Mouse (Mus musculus) limb, embryonic 12.5 days (tissue): ENCODE results near the gene Cdk2. TPM values are rescaled to one million over a fixed set of nuclear protein-coding genes. Genes with fewer than 3 reads are reported as not detected.

Experiments
- ATAC-seq: fragments of 200-750 bp; cut with Nextera tagmentation; 2 replicates; pipeline ENCODE4 v1.8.0; 2017; ENCODE audit warnings: low read depth, moderate TSS enrichment; ENCODE audit not compliant: insufficient number of reproducible peaks, insufficient read depth, low FRiP score, low TSS enrichment
- H3K27ac ChIP-seq: fragments of 300-500 bp; sonication (generic); 2 replicates; pipeline ENCODE4 v1.5.1; 2016; ENCODE audit warnings: mild to moderate bottlenecking, moderate library complexity
- H3K27me3 ChIP-seq: fragments of 300-500 bp; sonication (generic); 2 replicates; pipeline ENCODE4 v1.6.1; 2016; ENCODE audit warnings: mild to moderate bottlenecking, moderate library complexity
- H3K36me3 ChIP-seq: fragments of 300-500 bp; sonication (generic); 2 replicates; pipeline ENCODE4 v1.6.1; 2016; ENCODE audit warnings: mild to moderate bottlenecking, moderate library complexity
- H3K4me1 ChIP-seq: fragments of 300-500 bp; sonication (generic); replicated peaks from 2 replicates; pipeline ENCODE4 v1.6.1; 2016
- H3K4me2 ChIP-seq: fragments of 300-500 bp; sonication (generic); 2 replicates; pipeline ENCODE4 v1.6.1; 2016; ENCODE audit warnings: mild to moderate bottlenecking, moderate library complexity
- H3K4me3 ChIP-seq: fragments of 300-500 bp; sonication (generic); replicated peaks from 2 replicates; pipeline ENCODE4 v1.5.1; 2016; ENCODE audit warnings: mild to moderate bottlenecking
- H3K9ac ChIP-seq: fragments of 300-500 bp; sonication (generic); replicated peaks from 2 replicates; pipeline ENCODE4 v1.6.1; 2016; ENCODE audit warnings: mild to moderate bottlenecking, moderate library complexity
- H3K9me3 ChIP-seq: fragments of 300-500 bp; sonication (generic); 2 replicates; pipeline ENCODE4 v1.6.1; 2016; ENCODE audit warnings: mild to moderate bottlenecking, moderate library complexity
- WGBS: fragments of 180-500 bp; shearing (Covaris S2); methylation state at CpG from one replicate; pipeline ENCODE4 v1.1.7; 2016; 5-methylcytosine and 5-hydroxymethylcytosine counted together
- polyA plus RNA-seq: library from polyadenylated mRNA; unstranded; fragments of >200 nt; fragmentation: Nextera tagmentation; extraction: Ambion mirVana; gene quantifications from 2 replicates; pipeline ENCODE4 v1.2.1, GENCODE M21; 2016

The Cdk2 gene
- polyA plus RNA-seq, 1 experiment from 2014 or later = 161 TPM

GRCm38 (mm10) chr10:128702328-128703007 is 2.4 kb downstream of the Cdk2 start:
- Histone ChIP-seq H3K27me3 (no peaks in the 10 kb centered on the region), H3K9me3 (no peaks in the 10 kb centered on the region), H3K4me2 (no peak overlapping the region), H3K9ac (no peak overlapping the region), H3K4me3 (no peak overlapping the region), H3K36me3 (peaks cover 57% of the 10 kb centered on the region), H3K27ac (no peak overlapping the region), H3K4me1 (peaks cover 22% of the 10 kb centered on the region)
- 88% methylated on average over 6 of the region's 6 CpGs for WGBS
- ATAC-seq = no peak

DNA sequence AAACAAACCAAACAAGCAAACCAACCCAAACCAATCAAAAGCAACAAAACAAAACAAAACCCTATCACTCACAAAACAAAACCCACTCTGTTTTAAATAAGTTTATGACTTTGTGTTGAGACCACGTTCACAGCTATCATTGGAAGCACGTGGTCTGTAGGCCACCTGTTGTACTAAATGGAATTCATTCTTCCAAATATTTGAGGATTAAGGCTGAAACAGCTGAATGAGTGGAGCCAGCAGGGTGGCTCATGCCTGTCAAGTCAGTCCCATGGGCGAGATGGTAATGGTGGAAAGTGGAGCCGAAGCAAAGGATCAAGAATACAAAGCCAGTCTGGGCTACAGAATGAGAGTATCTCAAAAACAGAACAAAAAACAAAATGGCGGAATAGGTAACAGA is 4.1 kb downstream of the Cdk2 start:
- H3K4me1 ChIP-seq = peaks cover 22% of the 10 kb centered on the region
- H3K4me2 ChIP-seq = no peak overlapping the region
- H3K27ac ChIP-seq = no peak overlapping the region
- WGBS = 87% methylated on average over 5 of the region's 5 CpGs
- H3K4me3 ChIP-seq = no peak overlapping the region
- peaks cover 57% of the 10 kb centered on the region for H3K36me3 ChIP-seq
- no peak overlapping the region for H3K9ac ChIP-seq
- H3K9me3 ChIP-seq = no peaks in the 10 kb centered on the region
- no peaks in the 10 kb centered on the region for H3K27me3 ChIP-seq
- no peak for ATAC-seq

DNA sequence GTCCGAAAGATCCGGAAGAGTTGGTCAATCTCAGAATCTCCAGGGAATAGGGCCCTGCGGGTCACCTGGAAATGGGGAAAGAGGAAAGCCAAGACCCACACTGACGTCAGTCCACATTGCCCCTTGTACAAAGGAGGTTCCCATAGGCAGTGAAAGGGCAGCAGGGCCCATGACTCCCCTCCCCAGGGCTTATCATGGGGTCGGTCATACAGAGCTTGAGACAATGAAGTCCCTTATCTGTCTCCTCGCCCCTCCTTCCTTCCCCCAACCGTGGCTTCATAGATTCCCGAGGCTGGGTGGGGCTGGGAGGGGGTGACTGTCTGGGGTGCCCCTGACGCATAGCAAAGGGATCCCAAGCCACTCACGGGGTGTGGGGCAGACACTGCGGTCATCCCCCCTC is 5.2 kb downstream of the Cdk2 start:
- H3K4me1 ChIP-seq = peaks cover 20% of the 10 kb centered on the region
- no peaks in the 10 kb centered on the region for H3K27me3 ChIP-seq
- H3K4me2 ChIP-seq = no peak overlapping the region
- no peak overlapping the region for H3K27ac ChIP-seq
- H3K9ac ChIP-seq = no peak overlapping the region
- no peak overlapping the region for H3K4me3 ChIP-seq
- 88% methylated on average over 11 of the region's 11 CpGs for WGBS
- ATAC-seq = no peak
- no peaks in the 10 kb centered on the region for H3K9me3 ChIP-seq
- peaks cover 57% of the 10 kb centered on the region for H3K36me3 ChIP-seq

DNA sequence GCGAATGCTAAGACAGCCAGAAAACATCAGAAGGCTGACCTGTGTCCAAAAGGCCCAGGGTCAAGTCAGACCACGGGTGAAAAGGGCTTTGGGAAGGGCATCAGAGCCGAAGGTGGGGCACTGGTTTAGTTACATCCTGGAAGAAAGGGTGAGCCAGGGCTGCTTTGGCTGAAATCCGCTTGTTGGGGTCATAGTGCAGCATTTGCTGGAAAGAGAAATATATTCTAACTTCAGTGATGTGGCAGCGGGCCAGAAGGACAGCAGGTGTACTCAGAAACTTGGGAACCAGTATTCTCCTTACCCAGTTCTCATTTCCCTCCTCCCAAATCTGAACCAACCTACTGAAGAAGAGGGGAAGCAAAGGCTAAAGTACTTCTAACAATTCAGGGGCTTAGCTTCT is 5.8 kb downstream of the Cdk2 start:
- Histone ChIP-seq H3K4me3 (no peak overlapping the region), H3K27me3 (no peaks in the 10 kb centered on the region), H3K36me3 (peaks cover 57% of the 10 kb centered on the region), H3K9me3 (no peaks in the 10 kb centered on the region), H3K4me1 (peaks cover 22% of the 10 kb centered on the region), H3K27ac (no peak overlapping the region), H3K4me2 (no peak overlapping the region), H3K9ac (no peak overlapping the region)
- ATAC-seq = no peak
- WGBS = 84% methylated on average over 5 of the region's 5 CpGs

- Histone ChIP-seq H3K4me3 (no peak overlapping the region), H3K36me3 (peaks cover 48% of the 10 kb centered on the region), H3K27me3 (no peaks in the 10 kb centered on the region), H3K27ac (peak overlapping the region; percentile 64; the same call in 1 of the 2 replicates), H3K4me1 (peaks cover 8% of the 10 kb centered on the region), H3K9me3 (no peaks in the 10 kb centered on the region), H3K9ac (no peak overlapping the region), H3K4me2 (peak overlapping the region; percentile 56; the same call in 1 of the 2 replicates)
- 92% methylated on average over 6 of the region's 6 CpGs for WGBS
- no peak for ATAC-seq
These were observed 7.6 kb downstream of the Cdk2 start for GRCm38 (mm10) chr10:128697072-128697725.

DNA sequence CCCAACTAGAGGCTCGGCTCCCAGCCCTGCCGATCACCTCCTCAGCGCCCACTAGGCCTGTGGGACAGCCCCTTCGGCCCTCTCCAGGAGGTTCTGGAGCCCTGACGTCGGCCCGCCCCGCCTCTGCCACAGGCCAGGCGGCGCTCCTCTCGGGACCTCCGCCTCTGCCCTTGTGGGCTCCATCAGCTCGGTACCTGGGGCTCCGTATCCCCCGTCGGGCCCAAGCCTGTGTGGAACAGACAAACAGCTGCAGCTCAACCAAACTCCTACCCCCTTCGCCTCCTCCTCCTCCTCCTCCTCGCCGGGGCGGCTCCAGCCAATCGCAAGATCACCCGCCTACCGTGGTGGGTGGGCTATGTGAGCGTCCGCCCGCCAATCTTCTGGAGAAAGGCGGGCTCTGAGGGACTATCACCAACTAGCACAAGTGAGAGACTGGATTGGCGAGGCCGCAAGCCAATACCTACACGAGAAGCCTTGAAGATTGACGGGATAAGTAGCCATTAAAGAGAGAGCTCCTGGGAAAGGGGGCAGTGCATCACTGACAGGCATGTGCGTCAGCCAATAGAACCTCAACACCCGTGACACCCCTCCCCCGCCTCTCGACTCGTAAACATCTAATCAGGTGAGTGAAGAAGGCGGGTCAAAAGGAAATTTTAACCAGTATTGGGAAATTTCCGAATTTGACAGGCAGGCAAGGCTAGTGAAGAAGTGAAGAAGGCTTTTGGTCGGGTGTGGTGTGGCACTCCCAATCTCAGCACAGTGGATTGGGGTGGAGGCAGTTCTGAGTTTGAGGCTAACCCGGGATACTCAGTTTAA is 8.6 kb downstream of the Cdk2 start, which contains the start of gene Rab5b:
Gene Rab5b, minus strand, starts transcription at position 273 of the 816 bp plus-strand sequence.
- Histone ChIP-seq H3K36me3 (peaks cover 38% of the 10 kb centered on the region), H3K27ac (peak within 1 kb of the TSS; percentile 98), H3K9me3 (no peaks in the 10 kb centered on the region), H3K4me2 (peak within 1 kb of the TSS; percentile 64), H3K27me3 (no peaks in the 10 kb centered on the region), H3K4me3 (peak within 1 kb of the TSS; percentile 85), H3K4me1 (peaks cover 8% of the 10 kb centered on the region), H3K9ac (peak within 1 kb of the TSS; percentile 89)
- WGBS = under 1% methylated on average over 40 of the region's 40 CpGs
- ATAC-seq = peak; percentile 99

- WGBS = 1% methylated on average over 22 of the region's 22 CpGs
- Histone ChIP-seq H3K27ac (peak overlapping the region; percentile 98), H3K36me3 (peaks cover 31% of the 10 kb centered on the region), H3K4me1 (peaks cover 8% of the 10 kb centered on the region), H3K4me2 (peak overlapping the region; percentile 64), H3K9ac (peak overlapping the region; percentile 89), H3K27me3 (no peaks in the 10 kb centered on the region), H3K4me3 (peak overlapping the region; percentile 85), H3K9me3 (no peaks in the 10 kb centered on the region)
- no peak; the same call in 1 of the 2 replicates for ATAC-seq
These were observed 9.3 kb downstream of the Cdk2 start for GRCm38 (mm10) chr10:128695411-128695991.

DNA sequence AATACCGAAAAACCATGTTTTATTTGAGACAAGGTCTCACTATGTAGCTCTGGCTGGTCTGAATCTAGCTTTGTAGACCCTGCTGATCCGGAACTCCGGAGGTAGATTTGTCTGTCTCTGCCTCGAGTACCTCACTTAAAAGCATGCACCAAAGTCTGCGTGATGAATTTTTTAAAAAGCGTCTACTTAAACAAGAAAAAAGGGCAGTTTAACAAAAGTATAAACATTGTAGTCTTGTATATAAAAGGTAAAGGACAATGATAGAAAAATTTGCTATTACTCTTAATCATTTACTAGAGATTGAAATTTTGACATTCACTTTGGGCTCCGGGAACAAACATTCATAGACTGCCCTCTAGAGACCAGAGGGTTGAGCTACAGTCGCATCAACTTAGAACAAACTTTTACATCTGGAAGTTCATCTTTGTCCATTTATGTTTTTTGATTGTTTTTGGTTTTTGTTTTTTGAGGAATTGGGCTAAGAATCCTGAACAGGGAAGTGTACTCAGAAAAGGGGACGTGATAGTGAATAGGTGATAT is 30.3 kb downstream of the Cdk2 start:
- H3K36me3 ChIP-seq = peaks cover 27% of the 10 kb centered on the region; the same call in 1 of the 2 replicates
- no peak overlapping the region for H3K27ac ChIP-seq
- WGBS = 2% methylated on average over 9 of the region's 9 CpGs
- H3K27me3 ChIP-seq = 0 out of 2 replicates have a peak, but pooled peaks cover 3% of the 10 kb centered on the region
- peak overlapping the region; percentile 62; the same call in 1 of the 2 replicates for H3K9ac ChIP-seq
- H3K4me1 ChIP-seq = peaks cover 14% of the 10 kb centered on the region; the same call in 1 of the 2 replicates
- H3K4me3 ChIP-seq = peak overlapping the region; percentile 76
- H3K4me2 ChIP-seq = peak overlapping the region; percentile 95
- H3K9me3 ChIP-seq = no peaks in the 10 kb centered on the region
- ATAC-seq = no peak

GRCm38 (mm10) chr10:128673763-128674468 is 30.9 kb downstream of the Cdk2 start, which contains the start of gene Suox:
Gene Suox (minus strand): TSS chr10:128674073.
- Histone ChIP-seq H3K36me3 (peaks cover 20% of the 10 kb centered on the region; the same call in 1 of the 2 replicates), H3K9ac (peak within 1 kb of the TSS; percentile 62), H3K4me3 (peak within 1 kb of the TSS; percentile 76), H3K4me2 (peak within 1 kb of the TSS; percentile 95), H3K9me3 (no peaks in the 10 kb centered on the region), H3K27ac (no peak within 1 kb of the TSS), H3K4me1 (peaks cover 17% of the 10 kb centered on the region; the same call in 1 of the 2 replicates), H3K27me3 (0 out of 2 replicates have a peak, but pooled peaks cover 3% of the 10 kb centered on the region)
- WGBS = under 1% methylated on average over 60 of the region's 60 CpGs
- peak; percentile 91 for ATAC-seq

DNA sequence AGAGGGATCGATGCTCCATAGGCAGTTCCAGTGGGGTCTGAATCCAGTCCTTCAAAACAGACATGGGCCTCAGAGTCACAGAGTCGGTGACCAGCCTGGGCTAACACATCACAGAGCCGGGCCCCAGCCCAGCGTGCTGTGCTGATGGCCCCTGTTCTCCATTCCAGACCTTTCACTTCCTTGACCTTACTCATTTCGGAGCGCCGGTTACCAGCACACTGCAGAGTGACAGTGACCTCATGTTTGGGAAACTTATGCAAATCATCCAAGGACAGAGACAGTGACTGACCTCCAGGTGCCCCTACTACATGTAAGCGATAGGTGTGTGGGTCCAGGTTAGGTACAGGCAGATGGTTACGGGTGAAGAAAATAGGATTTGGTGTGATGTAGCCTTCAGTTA is 33.7 kb downstream of the Cdk2 start:
- H3K4me3 ChIP-seq = no peak overlapping the region
- H3K27ac ChIP-seq = no peak overlapping the region
- H3K9ac ChIP-seq = no peak overlapping the region
- H3K4me2 ChIP-seq = no peak overlapping the region
- ATAC-seq = no peak
- H3K9me3 ChIP-seq = no peaks in the 10 kb centered on the region
- H3K27me3 ChIP-seq = peaks cover 3% of the 10 kb centered on the region; the same call in 1 of the 2 replicates
- 91% methylated on average over 9 of the region's 9 CpGs for WGBS
- peaks cover 25% of the 10 kb centered on the region for H3K4me1 ChIP-seq
- peaks cover 13% of the 10 kb centered on the region; the same call in 1 of the 2 replicates for H3K36me3 ChIP-seq
